ENCODE assay signal across 17 mouse cellular contexts in the genomic region with DNA sequence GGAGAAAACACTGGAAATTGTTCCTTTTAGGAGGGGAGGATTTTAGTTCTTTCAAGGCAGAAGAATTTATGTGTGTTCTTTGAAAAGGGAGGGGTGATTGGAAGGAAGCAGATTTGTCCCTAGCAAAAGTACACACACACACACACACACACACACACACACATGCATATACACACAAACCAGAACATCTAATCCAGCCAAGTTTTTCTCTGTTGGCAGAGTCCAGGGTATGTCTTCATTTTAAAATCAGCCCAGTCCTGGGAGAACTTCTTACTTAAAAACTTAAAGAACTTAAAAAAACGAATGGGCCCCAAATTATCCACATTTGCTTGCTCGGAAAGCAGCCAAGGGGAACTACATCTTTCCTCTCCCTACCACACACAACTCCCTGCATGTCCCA.
"Had no signal": no experiment of that assay in that cellular context is flagged by ENCODE, and none has a peak within 500 bp of the region (broad histone marks: within the 10 kb centered on the region; RNA-seq: fewer than 3 reads in every experiment).

No protein-coding gene starts in this region.

- H3K27me3 ChIP-seq: limb, embryonic 12.5 days; neural tube, embryonic 15.5 days had no signal

- DNase-seq: kidney, adult 11 months; kidney, adult 9 months; kidney, postnatal 36 days; layer of hippocampus, adult 9-11 months; layer of hippocampus, postnatal 36 days; lung, embryonic 14.5 days; lung, postnatal 4 days; midbrain, embryonic 14.5 days; right cerebral cortex, adult 18-20 months; thymus, adult 18-20 months; thymus, postnatal 14 days had no signal

- H3K9me3 ChIP-seq: limb, embryonic 12.5 days; midbrain, embryonic 10.5 days; neural tube, embryonic 15.5 days had no signal

- H3K27ac ChIP-seq: kidney, postnatal 0 days; limb, embryonic 12.5 days; neural tube, embryonic 15.5 days had no signal

- H3K9ac ChIP-seq: limb, embryonic 12.5 days; lung, embryonic 14.5 days; neural tube, embryonic 15.5 days had no signal

- H3K36me3 ChIP-seq: limb, embryonic 12.5 days; midbrain, embryonic 10.5 days; neural tube, embryonic 15.5 days had no signal

- H3K4me2 ChIP-seq: limb, embryonic 12.5 days; liver, embryonic 11.5 days; lung, embryonic 14.5 days; neural tube, embryonic 15.5 days had no signal

- H3K4me3 ChIP-seq: limb, embryonic 12.5 days; midbrain, embryonic 10.5 days; myocyte; neural tube, embryonic 15.5 days had no signal

- H3K4me1 ChIP-seq: neural tube, embryonic 15.5 days had no signal
